Mouse (Mus musculus) olfactory bulb, adult 2 months (tissue): Measurements from ENCODE around the gene Apol11b. TPM values are rescaled to one million over a fixed set of nuclear protein-coding genes. Genes with fewer than 3 reads are reported as not detected.
"Not testable (repeated sequence)": the region's sequence is repeated elsewhere in the genome, so short reads cannot be mapped to it uniquely, and the experiment has no call there.

Source experiments
- H3K27ac ChIP-seq: fragments of 200-500 bp; 2 replicates; pipeline ENCODE4 v1.5.1; 2012; ENCODE audit warnings: low read depth, low read length; ENCODE audit not compliant: insufficient read depth
- H3K4me1 ChIP-seq: fragments of 200-500 bp; 2 replicates; pipeline ENCODE4 v1.6.1; 2012; ENCODE audit warnings: low read length; ENCODE audit not compliant: control insufficient read depth, insufficient read depth
- H3K4me3 ChIP-seq: fragments of 200-500 bp; 2 replicates; pipeline ENCODE4 v1.5.1; 2012; ENCODE audit warnings: mild to moderate bottlenecking, low read depth, low read length, moderate library complexity; ENCODE audit not compliant: insufficient read depth
- CTCF ChIP-seq: fragments of 200-500 bp; IDR thresholded peaks from 2 replicates; pipeline ENCODE4 v1.5.1; 2012; ENCODE audit warnings: low read depth, mild to moderate bottlenecking, low read length, moderate library complexity; ENCODE audit not compliant: insufficient read depth
- POLR2A ChIP-seq: fragments of 200-500 bp; IDR thresholded peaks from 2 replicates; pipeline ENCODE4 v1.6.1; 2012; ENCODE audit warnings: mild to moderate bottlenecking, low read depth, low read length, moderate library complexity; ENCODE audit not compliant: insufficient read depth
- WGBS: fragments of 180-500 bp; shearing (Covaris S2); methylation state at CpG from one replicate; pipeline ENCODE4 v1.1.7; 2018; 5-methylcytosine and 5-hydroxymethylcytosine counted together
- polyA plus RNA-seq: library from polyadenylated mRNA; stranded (reverse); fragments of >200 nt; gene quantifications from 2 replicates; pipeline ENCODE4 v1.2.4, GENCODE M21; 2012; ENCODE audit warnings: low replicate concordance; ENCODE audit not compliant: missing spikeins, insufficient read depth, insufficient read length

Gene Apol11b
- not detected in 2 replicates for polyA plus RNA-seq

- H3K4me1 ChIP-seq, H3K4me3 ChIP-seq, H3K27ac ChIP-seq: not testable (repeated sequence)
- WGBS, result 69% methylated on average over 2 of the region's 2 CpGs
Observed at GRCm38 (mm10) chr15:77643176-77643575, at the start of gene Apol11b. Gene Apol11b, minus strand, starts transcription at chr15:77643286.

GRCm38 (mm10) chr15:77691532-77692311 lies 48.6 kb upstream of the Apol11b start:
- WGBS, result 14% methylated on average over 19 of the region's 20 CpGs
- not testable (repeated sequence) for H3K4me1 ChIP-seq, H3K27ac ChIP-seq, H3K4me3 ChIP-seq

GRCm38 (mm10) chr15:77683944-77684343 lies 40.9 kb upstream of the Apol11b start:
- H3K27ac ChIP-seq, H3K4me1 ChIP-seq, H3K4me3 ChIP-seq: not testable (repeated sequence)
- TF ChIP-seq CTCF, result peak; percentile 27; the same call in 1 of the 2 replicates
- 16% methylated on average over 11 of the region's 11 CpGs for WGBS

- H3K4me1 ChIP-seq, H3K4me3 ChIP-seq, H3K27ac ChIP-seq: not testable (repeated sequence)
- WGBS, result 58% methylated on average over 1 of the region's 1 CpGs
Observed at GRCm38 (mm10) chr15:77674081-77674480, 31.0 kb upstream of the Apol11b start.

GRCm38 (mm10) chr15:77661841-77662240 lies 18.8 kb upstream of the Apol11b start:
- H3K4me3 ChIP-seq, H3K27ac ChIP-seq, H3K4me1 ChIP-seq: not testable (repeated sequence)
- 86% methylated on average over 2 of the region's 2 CpGs for WGBS

GRCm38 (mm10) chr15:77659773-77660172 lies 16.7 kb upstream of the Apol11b start:
- H3K4me1 ChIP-seq, H3K4me3 ChIP-seq, H3K27ac ChIP-seq: not testable (repeated sequence)
- 94% methylated on average over 1 of the region's 1 CpGs for WGBS

- H3K27ac ChIP-seq, H3K4me3 ChIP-seq, H3K4me1 ChIP-seq: not testable (repeated sequence)
Observed at GRCm38 (mm10) chr15:77651143-77651542, 8.1 kb upstream of the Apol11b start.

- H3K4me3 ChIP-seq, H3K4me1 ChIP-seq, H3K27ac ChIP-seq: not testable (repeated sequence)
- WGBS, result 88% methylated on average over 3 of the region's 3 CpGs
Observed at GRCm38 (mm10) chr15:77629822-77630221, 13.3 kb downstream of the Apol11b start.

GRCm38 (mm10) chr15:77628647-77629046 lies 14.4 kb downstream of the Apol11b start:
- not testable (repeated sequence) for H3K4me1 ChIP-seq, H3K4me3 ChIP-seq, H3K27ac ChIP-seq
- WGBS, result 71% methylated on average over 9 of the region's 9 CpGs

GRCm38 (mm10) chr15:77626471-77626870 lies 16.6 kb downstream of the Apol11b start:
- not testable (repeated sequence) for H3K27ac ChIP-seq, H3K4me3 ChIP-seq, H3K4me1 ChIP-seq
- WGBS, result 89% methylated on average over 4 of the region's 4 CpGs

- peaks cover 3% of the 10 kb centered on the region for H3K4me1 ChIP-seq
- TF ChIP-seq CTCF (no peak), POLR2A (no peak)
- WGBS, result 100% methylated on average over 1 of the region's 1 CpGs
Observed at GRCm38 (mm10) chr15:77624710-77625109, 18.4 kb downstream of the Apol11b start.

More at GRCm38 (mm10) chr15:77624710-77625109, 18.4 kb downstream of the Apol11b start:
- no peak overlapping the region for H3K4me3 ChIP-seq
- no peak overlapping the region for H3K27ac ChIP-seq
